Mouse (Mus musculus) limb, embryonic 10.5 days (tissue): ENCODE results near the gene B430218F22Rik. TPM values are rescaled to one million over a fixed set of nuclear protein-coding genes. Genes with fewer than 3 reads are reported as not detected.
A peak's percentile ranks its signal among the peaks of the same experiment; 100 is the strongest.
"Not testable (repeated sequence)": the region's sequence is repeated elsewhere in the genome, so short reads cannot be mapped to it uniquely, and the experiment has no call there.

ENCODE experiments used
- DNase-seq: peaks from one replicate; pipeline ENCODE4 v3.0.0-alpha.2; 2017; ENCODE audit warnings: low spot score
- H3K27ac ChIP-seq: fragments of 300-500 bp; sonication (generic); 2 replicates; pipeline ENCODE4 v1.5.1; 2016; ENCODE audit warnings: mild to moderate bottlenecking
- H3K27me3 ChIP-seq: fragments of 300-500 bp; sonication (generic); 2 replicates; pipeline ENCODE4 v1.6.1; 2016; ENCODE audit warnings: low read depth, mild to moderate bottlenecking; ENCODE audit not compliant: poor library complexity, severe bottlenecking
- H3K36me3 ChIP-seq: fragments of 300-500 bp; sonication (generic); 2 replicates; pipeline ENCODE4 v1.6.1; 2016; ENCODE audit warnings: mild to moderate bottlenecking, moderate library complexity
- H3K4me1 ChIP-seq: fragments of 300-500 bp; sonication (generic); 2 replicates; pipeline ENCODE4 v1.6.1; 2016
- H3K4me3 ChIP-seq: fragments of 300-500 bp; sonication (generic); 2 replicates; pipeline ENCODE4 v1.5.1; 2016; ENCODE audit warnings: mild to moderate bottlenecking, moderate library complexity
- H3K9me3 ChIP-seq: fragments of 300-500 bp; sonication (generic); replicated peaks from 2 replicates; pipeline ENCODE4 v1.6.1; 2016; ENCODE audit warnings: mild to moderate bottlenecking
- WGBS: fragments of 180-500 bp; shearing (Covaris S2); methylation state at CpG from one replicate; pipeline ENCODE4 v1.1.7; 2016; 5-methylcytosine and 5-hydroxymethylcytosine counted together
- polyA plus RNA-seq: library from polyadenylated mRNA; unstranded; fragments of >200 nt; fragmentation: Nextera tagmentation; extraction: Ambion mirVana; gene quantifications from 2 replicates; pipeline ENCODE4 v1.2.1, GENCODE M21; 2016

B430218F22Rik gene
- 1.3 and 1.9 TPM in 2 replicates for polyA plus RNA-seq

GRCm38 (mm10) chr13:118386511-118387447, at the start of gene B430218F22Rik, which contains the start of gene Mrps30:
TSS of gene B430218F22Rik (plus strand) at chr13:118386630.
TSS of gene Mrps30 (minus strand) at chr13:118387252.
- WGBS, result under 1% methylated on average over 83 of the region's 93 CpGs
- peak; percentile 97 for DNase-seq
- Histone ChIP-seq H3K27me3 (no peaks in the 10 kb centered on the region), H3K36me3 (peaks cover 33% of the 10 kb centered on the region), H3K9me3 (no peaks in the 10 kb centered on the region), H3K4me3 (peak within 1 kb of the TSS; percentile 83), H3K4me1 (peaks cover 11% of the 10 kb centered on the region), H3K27ac (peak within 1 kb of the TSS; percentile 93)

DNA sequence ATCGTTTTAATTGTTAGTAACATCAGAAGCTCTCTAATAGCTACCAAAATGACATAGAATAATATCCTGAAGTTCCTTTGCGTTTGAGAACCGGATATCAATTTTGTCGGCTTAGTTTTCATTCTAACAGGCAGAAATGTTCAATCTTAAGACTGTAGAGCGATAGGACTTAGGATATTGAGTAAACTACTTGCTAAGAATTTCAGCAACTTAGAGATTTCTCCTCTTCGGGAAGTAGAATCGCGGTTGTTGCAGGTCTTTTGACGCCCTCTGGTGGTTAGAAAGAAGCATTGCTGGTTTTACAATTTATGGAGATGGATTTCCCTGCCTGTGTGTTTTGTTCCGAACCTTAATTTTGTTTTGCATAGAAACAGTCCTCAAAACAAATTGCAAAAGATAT, 36.2 kb upstream of the B430218F22Rik start:
- Histone ChIP-seq H3K27ac (no peak overlapping the region), H3K4me1 (no peaks in the 10 kb centered on the region), H3K4me3 (no peak overlapping the region), H3K9me3 (no peaks in the 10 kb centered on the region), H3K36me3 (no peaks in the 10 kb centered on the region), H3K27me3 (no peaks in the 10 kb centered on the region)
- DNase-seq, result no peak
- 29% methylated on average over 10 of the region's 10 CpGs for WGBS

DNA sequence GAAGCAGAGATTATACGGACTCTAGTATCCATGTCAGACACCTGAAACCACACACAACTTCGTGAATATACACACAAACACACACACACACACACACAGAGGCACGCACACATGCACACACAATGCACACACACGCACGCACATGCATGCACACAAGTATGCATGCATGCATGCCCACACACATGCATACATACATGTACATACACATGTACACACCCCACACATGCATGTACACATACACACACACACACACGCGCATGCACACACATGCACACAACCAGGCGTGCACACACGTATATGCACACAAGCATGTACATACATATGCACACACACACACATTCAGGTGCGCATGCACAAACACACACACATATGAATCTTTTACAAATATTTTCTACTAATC, 35.6 kb upstream of the B430218F22Rik start:
- Histone ChIP-seq H3K27me3 (no peaks in the 10 kb centered on the region), H3K9me3 (no peaks in the 10 kb centered on the region), H3K36me3 (no peaks in the 10 kb centered on the region), H3K4me1 (no peaks in the 10 kb centered on the region), H3K4me3 (no peak overlapping the region), H3K27ac (no peak overlapping the region)
- DNase-seq, result no peak
- 93% methylated on average over 10 of the region's 10 CpGs for WGBS

DNA sequence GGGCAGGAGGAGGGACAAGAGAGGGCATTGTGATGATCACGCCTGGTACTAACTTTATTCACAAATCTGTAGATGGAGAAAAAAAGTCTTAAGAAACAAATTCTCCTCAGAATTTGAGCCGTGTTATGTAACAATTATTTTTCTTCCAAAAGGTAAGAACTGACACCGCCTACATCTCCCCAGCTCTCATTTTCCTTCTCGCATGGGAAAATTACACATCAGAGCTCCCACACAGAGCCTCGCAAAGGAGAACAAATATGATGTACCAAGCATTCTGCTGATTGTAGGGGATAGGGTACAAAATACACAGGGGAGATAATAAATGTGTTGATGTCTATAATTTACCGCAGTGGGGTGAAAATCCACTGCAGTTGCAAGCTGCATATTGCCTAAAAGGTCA, 23.1 kb upstream of the B430218F22Rik start:
- Histone ChIP-seq H3K4me3 (no peak overlapping the region), H3K4me1 (peaks cover 8% of the 10 kb centered on the region), H3K27ac (no peak overlapping the region), H3K36me3 (no peaks in the 10 kb centered on the region), H3K9me3 (no peaks in the 10 kb centered on the region), H3K27me3 (no peaks in the 10 kb centered on the region)
- 90% methylated on average over 6 of the region's 6 CpGs for WGBS
- no peak for DNase-seq

- no peak for DNase-seq
- 82% methylated on average over 1 of the region's 1 CpGs for WGBS
Observed at GRCm38 (mm10) chr13:118365774-118366173, 20.7 kb upstream of the B430218F22Rik start.

DNA sequence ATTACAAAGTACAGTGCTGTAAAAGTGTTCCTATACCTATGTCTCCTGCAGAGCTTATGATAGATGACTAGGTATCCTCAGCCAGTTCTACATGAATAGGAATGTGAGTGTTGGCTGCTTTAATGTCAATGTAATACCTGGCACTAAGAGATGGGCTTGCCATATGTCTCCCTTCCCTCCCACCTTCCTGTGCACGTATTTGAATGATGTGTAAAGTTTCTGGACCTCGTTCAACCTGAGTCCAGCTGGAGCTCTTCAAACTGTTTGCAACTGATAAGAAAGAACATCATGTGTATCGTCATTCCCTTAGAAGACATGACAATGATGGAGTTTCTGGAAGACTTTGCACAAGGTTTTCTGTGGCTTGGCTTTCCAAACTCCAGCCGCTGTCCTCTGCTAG, 13.6 kb upstream of the B430218F22Rik start:
- 88% methylated on average over 4 of the region's 4 CpGs for WGBS
- Histone ChIP-seq H3K36me3 (peaks cover 21% of the 10 kb centered on the region), H3K4me1 (no peaks in the 10 kb centered on the region), H3K9me3 (no peaks in the 10 kb centered on the region), H3K27me3 (no peaks in the 10 kb centered on the region), H3K4me3 (no peak overlapping the region), H3K27ac (no peak overlapping the region)
- DNase-seq, result no peak

More at GRCm38 (mm10) chr13:118365774-118366173, 20.7 kb upstream of the B430218F22Rik start:
- Histone ChIP-seq H3K9me3 (no peaks in the 10 kb centered on the region), H3K4me1 (peaks cover 8% of the 10 kb centered on the region), H3K36me3 (no peaks in the 10 kb centered on the region), H3K27me3 (no peaks in the 10 kb centered on the region), H3K27ac (no peak overlapping the region), H3K4me3 (no peak overlapping the region)

DNA sequence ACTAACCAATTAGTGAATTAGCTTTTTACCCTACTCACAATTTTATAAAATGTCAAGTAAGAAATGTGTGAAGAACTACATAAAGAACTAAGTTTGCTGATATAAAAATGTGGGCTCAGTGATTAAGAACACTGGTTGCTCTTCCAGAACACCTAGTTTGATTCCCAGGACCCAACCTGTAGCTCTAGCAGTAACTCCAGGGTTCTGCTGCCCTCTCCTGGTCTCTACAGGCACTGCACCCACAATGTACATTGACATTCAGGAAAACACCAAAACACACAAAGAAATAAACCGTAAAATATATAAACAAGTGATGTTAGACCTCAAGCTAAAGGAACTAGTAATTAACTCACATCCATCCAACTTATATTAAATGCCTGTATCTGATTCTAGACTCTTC, 7.3 kb upstream of the B430218F22Rik start:
- Histone ChIP-seq H3K27ac (no peak overlapping the region), H3K9me3 (no peaks in the 10 kb centered on the region), H3K4me3 (no peak overlapping the region), H3K4me1 (no peaks in the 10 kb centered on the region), H3K27me3 (no peaks in the 10 kb centered on the region), H3K36me3 (peaks cover 74% of the 10 kb centered on the region)
- peak; percentile 69 for DNase-seq
- WGBS, result 84% methylated on average over 1 of the region's 1 CpGs

DNA sequence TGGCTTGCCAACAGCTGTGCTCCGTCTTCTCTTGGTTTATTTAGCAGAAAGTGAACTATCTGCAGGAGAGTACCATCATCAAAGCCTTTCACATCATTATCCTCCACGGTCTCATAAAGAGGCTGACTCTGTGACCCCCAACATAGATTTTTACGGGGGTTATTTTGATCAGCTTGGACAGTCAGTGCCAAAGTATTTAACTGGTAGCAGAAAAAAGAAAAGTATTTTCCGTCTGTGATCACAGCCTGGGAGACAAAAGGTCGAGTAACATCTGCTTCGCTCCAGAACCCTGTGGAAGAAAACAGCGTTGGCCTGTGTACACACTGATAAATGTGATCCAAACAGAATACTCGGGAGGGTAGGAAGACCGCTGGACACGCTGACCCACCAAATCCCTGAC, 6.0 kb upstream of the B430218F22Rik start:
- Histone ChIP-seq H3K9me3 (no peaks in the 10 kb centered on the region), H3K4me3 (no peak overlapping the region), H3K27me3 (no peaks in the 10 kb centered on the region), H3K27ac (no peak overlapping the region), H3K36me3 (peaks cover 84% of the 10 kb centered on the region), H3K4me1 (peaks cover 3% of the 10 kb centered on the region; the same call in 1 of the 2 replicates)
- no peak for DNase-seq
- 73% methylated on average over 10 of the region's 10 CpGs for WGBS

DNA sequence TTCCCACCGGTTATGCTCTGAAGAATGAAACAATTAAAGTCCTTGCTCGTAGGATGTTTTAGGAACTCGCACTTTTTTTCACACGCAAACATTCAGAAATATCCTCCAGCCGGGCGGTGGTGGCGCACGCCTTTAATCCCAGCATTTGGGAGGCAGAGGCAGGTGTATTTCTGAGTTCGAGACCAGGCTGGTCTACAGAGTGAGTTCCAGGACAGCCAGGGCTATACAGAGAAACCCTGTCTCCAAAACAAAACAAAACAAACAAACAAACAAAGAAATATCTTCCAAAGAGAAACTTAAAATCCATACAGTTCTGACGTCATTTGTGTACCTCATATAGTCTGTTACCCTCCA, 995 bp downstream of the B430218F22Rik start:
- 12% methylated on average over 10 of the region's 10 CpGs for WGBS

DNA sequence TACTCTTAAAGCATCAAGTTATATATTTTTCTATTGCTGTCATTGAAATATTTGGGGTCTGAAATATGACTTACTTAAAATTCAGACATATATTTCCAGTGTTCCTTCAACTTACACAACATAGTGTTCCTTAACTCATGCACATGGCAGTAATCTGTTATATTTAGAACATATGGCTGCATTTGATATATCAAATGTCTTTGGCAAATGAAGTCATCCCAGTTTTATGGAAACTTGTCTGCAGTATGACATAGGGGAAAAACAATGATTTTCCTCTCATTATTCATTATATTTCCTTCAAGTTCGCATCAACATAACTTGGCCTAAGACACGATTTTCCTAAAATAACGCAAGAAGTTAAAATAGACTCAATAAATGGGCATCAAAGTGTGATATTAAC, 9.4 kb downstream of the B430218F22Rik start:
- no peak for DNase-seq
- H3K4me1 ChIP-seq, result peaks cover 10% of the 10 kb centered on the region
- WGBS, result 92% methylated on average over 3 of the region's 3 CpGs
- no peak overlapping the region for H3K27ac ChIP-seq
- no peaks in the 10 kb centered on the region for H3K36me3 ChIP-seq
- no peaks in the 10 kb centered on the region for H3K27me3 ChIP-seq
- H3K9me3 ChIP-seq, result no peaks in the 10 kb centered on the region
- H3K4me3 ChIP-seq, result no peak overlapping the region

More for the DNA sequence above, 995 bp downstream of the B430218F22Rik start:
- peak overlapping the region; percentile 83 for H3K4me3 ChIP-seq
- DNase-seq, H3K27me3 ChIP-seq, H3K9me3 ChIP-seq: not testable (repeated sequence)
- peak overlapping the region; percentile 93 for H3K27ac ChIP-seq
- peaks cover 11% of the 10 kb centered on the region for H3K4me1 ChIP-seq
- peaks cover 27% of the 10 kb centered on the region for H3K36me3 ChIP-seq

DNA sequence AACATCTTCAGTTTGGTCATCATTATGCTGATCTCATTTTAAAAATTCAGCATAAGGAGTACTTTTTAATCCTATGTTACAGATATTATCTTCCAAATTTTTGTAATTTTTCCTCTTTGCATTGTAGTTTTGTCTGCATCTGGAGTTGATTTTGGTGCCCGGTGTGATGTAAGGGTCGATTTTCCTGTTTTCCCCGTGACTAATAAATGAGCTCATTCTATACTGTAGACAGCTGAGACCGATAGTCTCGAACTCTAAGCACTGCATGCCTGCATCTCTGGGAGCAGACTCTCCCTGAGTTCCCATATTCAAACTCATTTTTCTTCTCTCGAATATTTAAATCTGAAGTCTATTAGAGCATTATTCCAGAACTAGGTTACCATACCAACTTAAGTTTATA, 13.9 kb downstream of the B430218F22Rik start:
- Histone ChIP-seq H3K36me3 (no peaks in the 10 kb centered on the region), H3K4me1 (peaks cover 10% of the 10 kb centered on the region), H3K4me3 (no peak overlapping the region), H3K27ac (no peak overlapping the region), H3K9me3 (no peaks in the 10 kb centered on the region), H3K27me3 (no peaks in the 10 kb centered on the region)
- WGBS, result 40% methylated on average over 6 of the region's 6 CpGs
- DNase-seq, result no peak

DNA sequence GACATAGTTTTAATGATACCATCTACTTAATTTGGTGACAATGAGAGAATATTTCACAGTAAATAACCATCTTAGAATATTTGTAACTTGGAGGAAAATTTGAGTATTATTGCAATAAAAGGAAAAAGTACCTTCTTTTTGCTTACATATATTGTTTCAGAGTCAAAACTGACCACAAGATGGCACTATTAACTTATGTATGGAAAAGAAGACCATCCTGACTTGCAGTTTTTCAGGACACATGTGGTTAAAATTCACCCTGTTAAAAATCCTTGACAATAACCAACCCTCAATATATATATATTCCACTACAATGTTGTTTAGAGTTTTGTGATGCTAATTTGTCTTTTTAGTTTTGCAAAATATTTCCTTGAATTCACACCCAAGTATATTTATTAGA, 17.1 kb downstream of the B430218F22Rik start:
- no peak for DNase-seq

DNA sequence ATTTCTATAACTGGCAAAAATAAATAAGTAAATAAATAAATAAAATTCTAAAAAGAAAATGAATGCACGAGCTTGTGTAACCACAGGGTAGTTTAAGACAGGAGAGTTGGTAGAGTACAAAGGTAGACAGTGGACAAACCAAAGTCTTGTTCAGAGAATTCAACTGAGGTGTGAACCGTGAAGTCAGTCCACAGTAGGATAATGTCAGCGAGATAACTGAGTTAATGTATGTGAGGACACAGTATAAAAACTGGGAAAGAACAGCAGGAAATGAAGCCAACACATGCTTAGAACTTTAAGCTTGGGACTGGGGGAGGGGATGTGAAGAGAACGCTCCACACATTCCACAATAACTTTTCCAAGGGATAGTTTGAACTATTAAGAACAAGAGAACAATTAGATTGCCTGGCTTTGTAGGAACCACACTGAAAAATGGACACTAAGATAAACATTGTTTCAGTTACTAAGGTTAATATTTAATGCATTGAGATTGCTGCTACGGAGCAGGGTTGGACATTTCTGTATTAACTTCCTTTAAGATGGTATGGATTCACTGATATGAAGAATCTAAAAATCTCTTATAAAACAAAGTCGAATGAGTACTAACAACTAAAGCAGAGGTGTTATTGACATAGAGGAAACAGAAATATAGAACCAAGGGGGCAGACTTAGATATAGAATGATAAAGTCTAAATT, 25.0 kb downstream of the B430218F22Rik start:
- DNase-seq, result no peak
- no peaks in the 10 kb centered on the region for H3K36me3 ChIP-seq
- no peaks in the 10 kb centered on the region for H3K9me3 ChIP-seq
- H3K4me1 ChIP-seq, result peaks cover 13% of the 10 kb centered on the region
- H3K27ac ChIP-seq, result no peak overlapping the region
- H3K4me3 ChIP-seq, result no peak overlapping the region
- no peaks in the 10 kb centered on the region for H3K27me3 ChIP-seq
- 89% methylated on average over 6 of the region's 6 CpGs for WGBS

More for the DNA sequence above, 17.1 kb downstream of the B430218F22Rik start:
- no peak overlapping the region for H3K4me3 ChIP-seq
- H3K27me3 ChIP-seq, result no peaks in the 10 kb centered on the region
- no peak overlapping the region for H3K27ac ChIP-seq
- H3K36me3 ChIP-seq, result no peaks in the 10 kb centered on the region
- no peaks in the 10 kb centered on the region for H3K9me3 ChIP-seq
- peaks cover 10% of the 10 kb centered on the region for H3K4me1 ChIP-seq
